Mouse (Mus musculus) megakaryocyte, embryonic 14.5 days (primary cell): ENCODE data around the gene Gm42878. TPM values are rescaled to one million over a fixed set of nuclear protein-coding genes. Genes with fewer than 3 reads are reported as not detected.
A peak's percentile ranks its signal among the peaks of the same experiment; 100 is the strongest.
"Not testable (repeated sequence)": the region's sequence is repeated elsewhere in the genome, so short reads cannot be mapped to it uniquely, and the experiment has no call there.

Experiments used
- H3K27me3 ChIP-seq: replicated peaks from 2 replicates; pipeline ENCODE3; 2012; ENCODE audit warnings: inconsistent platforms
- H3K36me3 ChIP-seq: replicated peaks from 2 replicates; pipeline ENCODE3; 2012; ENCODE audit warnings: low read length, inconsistent platforms, mixed read lengths
- H3K4me1 ChIP-seq: 2 replicates; pipeline ENCODE4 v1.6.1; 2012; ENCODE audit warnings: inconsistent platforms
- H3K4me3 ChIP-seq: replicated peaks from 2 replicates; pipeline ENCODE3; 2012; ENCODE audit warnings: moderate library complexity, mild to moderate bottlenecking, inconsistent platforms
- H3K9me3 ChIP-seq: 2 replicates; pipeline ENCODE4 v1.6.1; 2012; ENCODE audit warnings: inconsistent platforms
- FLI1 ChIP-seq: IDR thresholded peaks from 2 replicates; pipeline ENCODE4 v1.6.1; 2012; ENCODE audit warnings: low read length, inconsistent platforms, mixed read lengths
- GATA1 ChIP-seq: IDR thresholded peaks from 3 replicates; pipeline ENCODE4 v1.6.1; 2012; ENCODE audit warnings: mixed read lengths, low read length, inconsistent platforms, borderline replicate concordance
- polyA plus RNA-seq: library from polyadenylated mRNA; stranded (reverse); fragments of >175 nt; gene quantifications from 2 replicates; pipeline ENCODE4 v1.2.3, GENCODE M21; 2012; ENCODE audit warnings: low replicate concordance; ENCODE audit not compliant: insufficient read depth

Gm42878 gene
- polyA plus RNA-seq, 1 experiment = not detected

DNA sequence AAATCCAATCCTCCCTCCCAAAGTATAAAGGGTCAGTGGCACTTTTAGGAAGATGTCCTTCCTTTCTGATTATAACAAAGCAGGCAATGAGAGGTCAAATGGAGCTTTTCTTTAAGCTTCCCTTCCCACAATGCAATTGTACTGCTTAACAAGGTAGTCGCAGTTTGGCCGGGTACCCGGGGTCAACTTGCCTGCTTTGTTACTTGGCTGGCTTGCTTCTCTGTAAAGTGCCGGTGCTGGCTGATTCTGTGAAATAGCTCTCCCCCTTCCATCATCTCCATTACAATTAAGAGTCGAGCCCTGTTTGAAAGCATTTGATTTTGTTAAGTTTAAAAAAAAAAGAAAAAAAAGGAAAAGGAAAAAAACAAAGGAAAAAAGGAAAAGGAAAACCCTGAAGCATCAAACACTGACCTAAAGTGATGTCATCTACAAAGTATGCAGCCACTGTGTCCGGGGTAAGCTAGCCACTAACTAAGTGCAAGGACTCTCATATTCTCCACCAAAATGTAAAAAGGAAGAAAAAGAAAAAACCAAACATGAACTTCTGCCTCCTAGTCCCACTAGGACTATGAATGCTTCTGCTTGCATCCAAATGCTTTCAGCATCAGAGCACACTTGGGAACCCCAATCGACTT, 8.2 kb downstream of the Gm42878 start:
- Histone ChIP-seq H3K27me3 (no peaks in the 10 kb centered on the region), H3K4me3 (no peak overlapping the region), H3K4me1 (peaks cover 9% of the 10 kb centered on the region), H3K36me3 (peaks cover 84% of the 10 kb centered on the region), H3K9me3 (no peaks in the 10 kb centered on the region)
- TF ChIP-seq GATA1 (no peak), FLI1 (no peak)

DNA sequence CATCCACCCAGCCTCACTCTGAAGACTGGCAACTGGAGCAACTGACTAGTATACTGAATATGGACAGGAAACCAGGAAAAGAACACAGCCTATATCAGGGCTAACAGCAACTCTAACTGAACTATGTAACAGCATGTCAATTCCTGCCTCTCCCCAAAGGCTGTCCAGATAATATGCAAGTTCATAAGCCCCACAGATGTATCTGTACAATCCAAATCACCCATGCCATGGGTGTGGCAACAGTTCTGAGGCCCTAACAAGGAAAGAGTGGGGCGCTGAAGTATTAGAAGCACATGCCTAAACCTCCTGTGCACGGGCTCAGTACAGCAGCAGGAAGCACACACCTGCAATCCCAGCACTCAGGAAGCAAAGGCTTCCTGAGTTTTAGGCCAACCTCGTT, 10.2 kb downstream of the Gm42878 start:
- peaks cover 5% of the 10 kb centered on the region; the same call in 1 of the 2 replicates for H3K4me1 ChIP-seq
- H3K9me3 ChIP-seq = no peaks in the 10 kb centered on the region
- no peak overlapping the region for H3K4me3 ChIP-seq
- H3K27me3 ChIP-seq = no peaks in the 10 kb centered on the region
- TF ChIP-seq FLI1 (no peak), GATA1 (no peak)
- H3K36me3 ChIP-seq = peaks cover 94% of the 10 kb centered on the region

DNA sequence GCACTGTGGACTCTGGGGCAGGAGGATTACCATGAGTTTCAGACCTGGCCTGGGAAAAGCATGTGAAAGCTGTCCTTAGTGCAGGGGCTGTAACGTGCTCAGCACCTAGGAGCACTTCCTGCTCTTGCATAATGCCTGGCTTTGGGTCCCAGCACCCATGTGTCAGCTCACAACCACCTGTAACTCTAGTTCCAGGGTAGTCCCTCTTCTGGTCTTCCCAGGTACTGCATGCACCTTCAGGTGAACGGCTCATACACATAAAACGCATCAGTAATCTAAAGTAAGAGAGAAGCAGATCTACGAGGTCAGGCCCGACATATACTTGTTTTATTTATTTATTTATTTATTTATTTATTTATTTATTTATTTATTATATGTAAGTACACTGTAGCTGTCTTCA, 10.8 kb downstream of the Gm42878 start:
- Histone ChIP-seq H3K27me3 (no peaks in the 10 kb centered on the region), H3K36me3 (peaks cover 97% of the 10 kb centered on the region), H3K4me1 (peaks cover 5% of the 10 kb centered on the region; the same call in 1 of the 2 replicates), H3K4me3 (no peak overlapping the region), H3K9me3 (no peaks in the 10 kb centered on the region)
- TF ChIP-seq GATA1 (no peak), FLI1 (no peak)

GRCm38 (mm10) chr5:121526961-121527360, 18.3 kb downstream of the Gm42878 start:
- H3K36me3 ChIP-seq = peaks cover 90% of the 10 kb centered on the region
- no peak for TF ChIP-seq GATA1
- TF ChIP-seq FLI1 = no peak
- H3K4me3 ChIP-seq = no peak overlapping the region
- H3K27me3 ChIP-seq = no peaks in the 10 kb centered on the region
- no peaks in the 10 kb centered on the region for H3K9me3 ChIP-seq
- H3K4me1 ChIP-seq = peaks cover 4% of the 10 kb centered on the region; the same call in 1 of the 2 replicates

- Histone ChIP-seq H3K36me3 (peaks cover 90% of the 10 kb centered on the region), H3K4me1 (peaks cover 4% of the 10 kb centered on the region; the same call in 1 of the 2 replicates), H3K4me3 (no peak overlapping the region), H3K27me3 (no peaks in the 10 kb centered on the region), H3K9me3 (no peaks in the 10 kb centered on the region)
- TF ChIP-seq GATA1 (no peak), FLI1 (no peak)
These were observed 18.8 kb downstream of the Gm42878 start for GRCm38 (mm10) chr5:121526526-121526925.

DNA sequence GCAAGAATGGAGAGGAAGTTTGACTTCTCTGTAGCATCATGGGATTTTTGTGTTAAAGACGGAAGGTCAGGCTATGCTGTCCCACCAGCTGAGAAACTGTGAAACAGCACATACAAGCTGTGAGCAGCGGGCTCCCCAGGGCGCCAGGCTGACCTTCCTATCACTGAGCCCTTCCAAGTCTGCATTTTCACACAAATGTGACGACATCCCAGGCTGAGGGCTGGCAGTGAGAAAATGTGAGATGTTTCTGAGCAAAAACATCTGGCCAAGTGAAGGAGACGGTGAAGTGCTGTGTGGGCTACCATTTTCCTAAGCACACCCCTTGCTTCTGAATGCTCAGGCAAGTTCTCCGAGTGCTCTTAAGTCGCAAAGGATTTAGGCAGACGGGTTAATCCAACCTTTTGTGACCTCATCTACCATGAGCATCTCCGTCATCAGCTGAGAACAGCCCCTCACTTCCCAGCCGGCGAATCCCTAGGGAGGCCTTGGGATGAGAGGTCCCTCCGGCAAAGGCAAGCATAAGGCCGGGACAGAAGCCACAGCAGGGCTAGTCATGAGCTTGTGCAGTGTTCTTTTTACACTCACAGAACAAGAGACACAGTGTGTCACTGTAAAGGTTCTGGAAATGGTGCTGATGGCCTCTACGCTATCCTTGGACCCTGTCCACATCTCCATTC, 19.4 kb downstream of the Gm42878 start:
- Histone ChIP-seq H3K36me3 (peaks cover 90% of the 10 kb centered on the region), H3K9me3 (no peaks in the 10 kb centered on the region), H3K4me3 (no peak overlapping the region), H3K27me3 (no peaks in the 10 kb centered on the region), H3K4me1 (peaks cover 4% of the 10 kb centered on the region; the same call in 1 of the 2 replicates)
- TF ChIP-seq GATA1 (no peak), FLI1 (no peak)

GRCm38 (mm10) chr5:121519758-121520157, 25.5 kb downstream of the Gm42878 start:
- peak overlapping the region; percentile 64 for H3K4me3 ChIP-seq
- peaks cover 59% of the 10 kb centered on the region for H3K36me3 ChIP-seq
- peaks cover 14% of the 10 kb centered on the region for H3K4me1 ChIP-seq
- H3K27me3 ChIP-seq, H3K9me3 ChIP-seq: not testable (repeated sequence)

DNA sequence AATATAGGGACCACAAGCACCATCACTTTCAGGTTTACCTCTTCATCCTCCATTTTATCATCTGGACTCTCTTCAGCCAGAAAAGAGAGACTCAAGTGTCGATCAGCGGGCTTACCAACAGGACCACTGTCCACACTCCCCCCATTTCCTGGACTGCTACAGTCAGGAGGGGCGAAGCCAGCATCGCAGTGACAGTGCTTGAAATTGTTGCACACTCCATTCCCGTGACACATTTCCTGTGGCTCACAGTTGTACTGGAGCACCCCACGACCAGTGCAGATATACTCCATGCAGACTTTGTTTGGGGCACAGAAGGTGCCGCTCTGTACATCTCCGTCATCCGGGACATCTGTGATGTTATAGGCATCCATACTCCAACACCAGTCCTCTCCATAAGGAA, 26.3 kb downstream of the Gm42878 start:
- H3K36me3 ChIP-seq = peaks cover 51% of the 10 kb centered on the region
- H3K4me1 ChIP-seq = peaks cover 14% of the 10 kb centered on the region
- no peaks in the 10 kb centered on the region for H3K9me3 ChIP-seq
- TF ChIP-seq FLI1 (no peak), GATA1 (no peak)
- H3K4me3 ChIP-seq = peak overlapping the region; percentile 17
- no peaks in the 10 kb centered on the region for H3K27me3 ChIP-seq

GRCm38 (mm10) chr5:121510009-121510408, 35.3 kb downstream of the Gm42878 start:
- TF ChIP-seq FLI1 (no peak), GATA1 (no peak)
- H3K36me3 ChIP-seq = no peaks in the 10 kb centered on the region
- H3K4me3 ChIP-seq = no peak overlapping the region
- peaks cover 17% of the 10 kb centered on the region for H3K27me3 ChIP-seq
- H3K9me3 ChIP-seq = no peaks in the 10 kb centered on the region
- H3K4me1 ChIP-seq = peaks cover 4% of the 10 kb centered on the region; the same call in 1 of the 2 replicates

GRCm38 (mm10) chr5:121506846-121507245, 38.4 kb downstream of the Gm42878 start:
- Histone ChIP-seq H3K4me1 (peaks cover 20% of the 10 kb centered on the region), H3K36me3 (no peaks in the 10 kb centered on the region), H3K4me3 (no peak overlapping the region), H3K27me3 (peaks cover 24% of the 10 kb centered on the region), H3K9me3 (no peaks in the 10 kb centered on the region)
- TF ChIP-seq FLI1 (no peak), GATA1 (no peak)
